Mouse (Mus musculus): ENCODE results near the gene Fyn. TPM values are rescaled to one million over a fixed set of nuclear protein-coding genes. Genes with fewer than 3 reads are reported as not detected.

The Fyn gene
- polyA plus RNA-seq, 1 experiment from 2014 or later = 15.1 TPM

DNA sequence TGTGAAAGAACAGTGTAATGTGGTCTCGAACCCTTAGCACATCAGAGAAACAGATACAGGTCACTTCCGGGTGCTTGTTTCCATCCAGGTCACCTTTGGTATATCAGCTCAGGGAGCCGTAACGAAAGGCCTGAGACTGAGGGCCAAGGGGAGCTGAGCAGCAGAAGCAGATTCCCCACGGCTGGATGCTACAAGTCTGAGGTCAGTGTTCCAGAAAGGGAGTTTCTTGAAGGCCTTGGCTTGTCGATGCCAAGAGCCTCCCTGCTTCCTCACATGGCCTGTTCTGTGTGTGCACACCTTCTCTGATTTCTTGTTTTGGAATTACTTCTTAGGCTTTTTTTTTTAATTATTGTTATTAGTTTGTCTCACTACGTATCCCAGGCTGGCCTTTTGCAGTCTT, 99.2 kb downstream of the Fyn start:
- Histone ChIP-seq H3K4me1 (peaks cover 22% of the 10 kb centered on the region; the same call in 1 of the 2 replicates), H3K4me3 (no peak overlapping the region), H3K27ac (no peak overlapping the region), H3K36me3 (no peaks in the 10 kb centered on the region), H3K9me3 (replicated peaks) (no peaks in the 10 kb centered on the region), H3K9ac (no peak overlapping the region), H3K27me3 (replicated peaks) (no peaks in the 10 kb centered on the region), H3K4me2 (no peak overlapping the region)
- ATAC-seq = no peak
- WGBS (ENCODE audit: insufficient replicate concordance) = 78% methylated on average over 7 of the region's 7 CpGs

DNA sequence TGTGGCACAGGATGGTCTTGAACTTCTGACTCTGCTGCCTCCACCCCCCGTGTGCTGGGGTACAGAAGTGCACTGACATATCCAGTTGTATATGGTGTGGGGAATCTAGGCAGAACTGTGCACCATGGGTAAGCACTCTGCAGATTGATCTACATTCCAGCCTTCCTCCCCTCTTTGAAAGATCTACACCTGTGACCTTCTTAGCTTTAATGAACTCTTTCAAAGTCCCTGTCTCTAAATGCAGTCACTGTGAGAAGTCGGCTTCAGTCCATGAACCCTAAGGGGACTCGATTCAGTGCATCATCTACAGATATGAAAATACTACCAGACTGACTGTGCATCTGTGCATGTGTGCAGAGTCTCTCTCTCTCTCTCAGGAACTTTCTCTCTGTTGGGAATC, 99.9 kb downstream of the Fyn start:
- no peak overlapping the region for H3K9ac ChIP-seq
- H3K27me3 ChIP-seq (replicated peaks) = no peaks in the 10 kb centered on the region
- peaks cover 21% of the 10 kb centered on the region; the same call in 1 of the 2 replicates for H3K4me1 ChIP-seq
- no peak for ATAC-seq
- H3K4me2 ChIP-seq = no peak overlapping the region
- no peak overlapping the region for H3K4me3 ChIP-seq
- H3K9me3 ChIP-seq (replicated peaks) = no peaks in the 10 kb centered on the region
- H3K36me3 ChIP-seq = no peaks in the 10 kb centered on the region
- 77% methylated on average over 3 of the region's 3 CpGs for WGBS (ENCODE audit: insufficient replicate concordance)
- no peak overlapping the region for H3K27ac ChIP-seq

DNA sequence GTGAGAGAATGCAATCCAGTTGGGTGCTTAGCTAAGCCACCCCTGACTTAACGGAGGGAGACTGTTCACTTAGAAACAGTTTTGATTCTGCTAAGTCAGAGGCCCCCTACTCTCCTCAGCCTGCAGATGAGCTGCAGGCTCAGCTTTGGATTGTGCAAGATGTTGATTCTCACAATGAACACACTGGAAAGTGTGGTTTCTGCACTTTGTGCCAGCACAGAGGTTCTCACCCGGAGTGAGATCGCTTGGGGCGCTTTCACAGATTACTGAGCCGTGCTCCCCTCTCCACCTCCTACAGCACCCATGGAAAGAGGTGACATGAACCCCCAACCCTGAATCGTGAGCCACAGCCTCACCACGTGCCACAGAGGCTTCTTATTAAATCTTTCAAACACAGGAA, 100.7 kb downstream of the Fyn start:
- no peak overlapping the region for H3K27ac ChIP-seq
- ATAC-seq = no peak

DNA sequence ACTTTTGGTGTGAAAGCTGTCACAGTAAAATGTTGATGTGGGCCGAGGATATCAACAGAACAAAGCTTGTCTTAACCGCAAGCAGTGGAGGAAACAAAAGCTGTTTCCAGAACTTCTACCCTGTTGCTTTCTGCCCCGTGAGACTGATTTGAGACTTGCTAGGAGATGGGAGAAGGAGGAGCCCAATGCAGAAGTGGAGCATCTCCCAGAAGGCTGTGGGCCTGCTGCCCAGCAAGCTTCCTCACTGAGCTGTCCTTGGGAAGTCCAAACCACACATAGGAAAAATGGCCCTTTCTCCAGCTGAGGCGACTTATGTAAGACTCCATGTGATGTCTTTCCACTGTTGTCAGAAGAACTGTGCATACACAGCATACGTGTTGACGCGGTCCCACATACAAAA, 101.7 kb downstream of the Fyn start:
- no peak for ATAC-seq
- Histone ChIP-seq H3K4me2 (no peak overlapping the region), H3K4me3 (no peak overlapping the region), H3K9ac (no peak overlapping the region), H3K27ac (no peak overlapping the region), H3K36me3 (no peaks in the 10 kb centered on the region), H3K4me1 (peaks cover 21% of the 10 kb centered on the region; the same call in 1 of the 2 replicates), H3K9me3 (replicated peaks) (no peaks in the 10 kb centered on the region), H3K27me3 (replicated peaks) (no peaks in the 10 kb centered on the region)
- WGBS (ENCODE audit: insufficient replicate concordance) = 73% methylated on average over 7 of the region's 7 CpGs

More for the DNA sequence above, 100.7 kb downstream of the Fyn start:
- Histone ChIP-seq H3K9me3 (replicated peaks) (no peaks in the 10 kb centered on the region), H3K4me2 (no peak overlapping the region), H3K9ac (no peak overlapping the region), H3K4me1 (peaks cover 21% of the 10 kb centered on the region; the same call in 1 of the 2 replicates), H3K36me3 (no peaks in the 10 kb centered on the region), H3K4me3 (no peak overlapping the region), H3K27me3 (replicated peaks) (no peaks in the 10 kb centered on the region)
- 73% methylated on average over 7 of the region's 7 CpGs for WGBS (ENCODE audit: insufficient replicate concordance)

DNA sequence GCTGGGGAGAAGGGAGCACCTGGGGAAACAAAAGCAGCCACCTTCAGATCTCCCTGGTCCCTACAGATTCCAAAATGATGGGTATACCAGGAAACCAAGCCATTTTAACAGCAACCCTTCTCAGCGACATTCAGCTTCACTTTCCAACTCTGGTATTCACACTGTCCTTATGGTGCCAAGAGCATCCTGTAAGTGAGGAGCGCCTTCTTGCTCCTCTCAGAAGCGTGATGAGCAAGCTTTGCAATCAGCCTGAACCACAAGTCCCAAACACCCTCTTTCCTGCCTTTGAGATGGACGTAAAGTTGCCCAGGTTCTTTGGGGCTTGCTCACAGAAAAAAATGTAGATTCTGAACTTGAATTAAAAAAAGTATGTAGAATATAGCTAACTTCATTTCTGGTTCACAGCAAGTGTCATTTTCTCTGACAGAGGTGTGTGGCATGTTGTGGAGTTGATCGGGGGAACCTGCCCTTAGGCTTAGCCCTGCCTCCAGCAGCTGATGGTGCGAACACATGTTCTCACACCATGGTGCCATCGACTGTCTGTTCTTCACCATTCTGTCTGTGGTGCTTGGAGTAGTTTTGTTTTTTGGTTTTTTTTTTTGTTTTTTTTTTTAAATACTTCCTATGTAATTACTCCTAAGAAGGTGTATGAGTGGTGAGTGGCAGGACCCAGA, 102.5 kb downstream of the Fyn start:
- no peak overlapping the region for H3K4me3 ChIP-seq
- 80% methylated on average over 7 of the region's 7 CpGs for WGBS (ENCODE audit: insufficient replicate concordance)

DNA sequence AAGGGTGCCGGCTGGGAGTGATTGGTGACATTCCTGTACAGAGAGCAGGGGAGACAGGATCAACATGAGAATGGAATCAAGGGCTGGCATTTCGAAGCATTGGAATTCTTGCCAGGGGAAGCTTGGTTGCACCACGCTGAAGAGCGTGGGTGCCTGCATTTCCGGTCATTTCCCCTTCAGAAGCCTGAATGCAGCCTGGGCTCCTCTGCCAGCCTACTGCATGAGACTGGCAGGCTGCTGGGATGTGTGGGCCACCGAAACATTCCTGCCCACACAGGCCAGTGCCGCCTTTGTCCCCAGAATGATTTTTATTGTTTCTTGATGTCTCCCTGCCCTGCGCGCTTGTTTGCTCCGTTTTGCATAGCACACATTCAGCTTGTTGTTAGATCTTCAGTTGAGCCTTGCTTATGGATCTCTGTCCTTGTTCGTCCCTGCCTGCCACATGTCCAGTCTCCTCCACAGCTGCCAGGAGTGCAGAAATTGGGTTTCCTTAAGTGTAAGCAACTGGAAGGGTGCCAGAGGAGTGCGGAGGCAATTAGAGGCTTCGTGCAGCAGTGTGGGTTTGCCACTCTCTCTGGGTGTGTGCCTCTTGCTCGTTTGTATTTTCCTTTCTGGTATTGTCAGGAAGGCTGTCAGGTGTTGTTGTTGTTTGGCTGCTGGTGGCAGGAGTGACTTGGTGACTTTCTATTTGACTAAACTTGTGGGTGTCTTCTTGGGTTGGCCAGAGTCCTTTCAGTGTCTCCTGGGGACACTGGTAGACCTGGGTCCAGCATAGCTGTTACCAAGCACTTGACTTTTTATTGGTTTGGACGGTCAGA, 103.3 kb downstream of the Fyn start:
- Histone ChIP-seq H3K4me1 (peaks cover 21% of the 10 kb centered on the region; the same call in 1 of the 2 replicates), H3K27ac (no peak overlapping the region), H3K9ac (no peak overlapping the region), H3K4me3 (no peak overlapping the region), H3K36me3 (no peaks in the 10 kb centered on the region), H3K9me3 (replicated peaks) (no peaks in the 10 kb centered on the region), H3K27me3 (replicated peaks) (no peaks in the 10 kb centered on the region), H3K4me2 (no peak overlapping the region)
- no peak for ATAC-seq
- WGBS (ENCODE audit: insufficient replicate concordance) = 77% methylated on average over 15 of the region's 15 CpGs

More for the DNA sequence above, 102.5 kb downstream of the Fyn start:
- Histone ChIP-seq H3K4me2 (no peak overlapping the region), H3K4me1 (peaks cover 21% of the 10 kb centered on the region; the same call in 1 of the 2 replicates), H3K36me3 (no peaks in the 10 kb centered on the region), H3K9ac (no peak overlapping the region), H3K9me3 (replicated peaks) (no peaks in the 10 kb centered on the region), H3K27me3 (replicated peaks) (no peaks in the 10 kb centered on the region), H3K27ac (no peak overlapping the region)
- ATAC-seq = no peak

DNA sequence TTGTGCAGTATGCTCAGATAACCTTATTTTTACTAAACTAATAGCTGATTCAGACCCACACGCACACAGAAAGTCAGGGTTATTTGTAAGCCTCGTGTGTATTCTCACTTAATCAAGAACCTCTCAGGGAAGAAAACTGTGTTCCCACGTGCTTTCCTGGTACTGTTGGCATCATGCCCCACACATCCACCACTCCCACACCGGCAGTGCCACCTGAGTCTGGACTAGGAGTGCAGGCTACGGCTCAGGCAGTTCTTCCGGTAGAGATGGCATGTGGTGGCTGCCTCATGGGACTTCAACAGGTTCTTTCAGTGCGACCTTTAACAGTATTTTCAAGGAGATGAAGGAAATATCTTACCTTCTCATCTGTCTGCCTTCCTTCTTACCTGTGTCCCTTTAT, 104.3 kb downstream of the Fyn start:
- peaks cover 21% of the 10 kb centered on the region; the same call in 1 of the 2 replicates for H3K4me1 ChIP-seq
- no peaks in the 10 kb centered on the region for H3K27me3 ChIP-seq (replicated peaks)
- H3K9me3 ChIP-seq (replicated peaks) = no peaks in the 10 kb centered on the region
- no peak overlapping the region for H3K4me3 ChIP-seq
- no peaks in the 10 kb centered on the region for H3K36me3 ChIP-seq
- no peak overlapping the region for H3K4me2 ChIP-seq
- 78% methylated on average over 7 of the region's 7 CpGs for WGBS (ENCODE audit: insufficient replicate concordance)
- H3K27ac ChIP-seq = no peak overlapping the region
- H3K9ac ChIP-seq = no peak overlapping the region
- no peak for ATAC-seq

DNA sequence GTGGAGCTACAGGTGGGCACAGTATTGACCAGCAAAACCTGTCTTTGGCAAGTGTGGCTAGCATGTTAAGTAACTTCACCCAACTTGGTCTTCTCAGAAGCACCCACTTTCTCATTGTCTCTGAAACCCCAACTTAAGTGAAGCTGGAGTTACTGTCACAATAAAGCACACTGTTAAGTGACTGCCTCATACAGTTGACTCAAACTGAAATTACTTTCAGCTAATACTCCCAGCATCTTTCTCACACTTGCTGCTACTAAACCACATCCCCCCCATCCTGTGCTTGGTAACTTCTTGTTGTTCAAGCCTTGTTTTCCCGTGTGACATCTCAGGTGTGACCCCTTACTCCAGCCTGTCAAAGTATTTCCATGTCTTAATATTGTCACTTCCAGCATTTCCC, 110.7 kb downstream of the Fyn start:
- no peaks in the 10 kb centered on the region; the same call in 1 of the 2 replicates for H3K4me1 ChIP-seq
- no peak for ATAC-seq
- peaks cover 9% of the 10 kb centered on the region for H3K36me3 ChIP-seq
- no peaks in the 10 kb centered on the region for H3K27me3 ChIP-seq (replicated peaks)
- no peak overlapping the region for H3K27ac ChIP-seq
- H3K9me3 ChIP-seq (replicated peaks) = no peaks in the 10 kb centered on the region
- H3K4me3 ChIP-seq = no peak overlapping the region
- H3K4me2 ChIP-seq = no peak overlapping the region
- WGBS (ENCODE audit: insufficient replicate concordance) = 61% methylated on average over 1 of the region's 1 CpGs
- no peak overlapping the region for H3K9ac ChIP-seq

DNA sequence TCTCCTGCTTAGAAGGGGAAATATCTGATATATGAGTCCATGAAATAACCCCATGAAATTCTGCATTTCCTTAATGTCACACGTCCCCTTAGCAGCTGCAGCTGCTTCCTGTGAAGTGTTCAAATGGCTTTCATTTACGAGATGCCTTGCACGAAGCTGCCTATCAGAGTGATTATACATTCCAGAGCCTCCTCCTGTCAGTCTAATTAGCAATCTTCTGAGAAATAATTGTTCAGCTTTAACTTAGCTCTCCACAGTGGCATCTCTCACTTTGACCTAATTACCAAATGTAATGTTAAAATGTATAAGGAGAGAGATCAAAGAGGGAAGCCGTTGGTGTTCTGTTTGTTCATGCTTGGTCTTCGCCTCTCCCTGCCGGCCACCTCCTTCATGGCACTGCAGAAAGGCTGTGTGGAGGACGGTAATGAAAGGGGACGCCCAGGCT, 115.7 kb downstream of the Fyn start:
- WGBS (ENCODE audit: insufficient replicate concordance) = 59% methylated on average over 8 of the region's 8 CpGs
- H3K4me3 ChIP-seq = no peak overlapping the region
- ATAC-seq = no peak
- H3K27me3 ChIP-seq (replicated peaks) = no peaks in the 10 kb centered on the region
- H3K9me3 ChIP-seq (replicated peaks) = no peaks in the 10 kb centered on the region
- no peak overlapping the region for H3K27ac ChIP-seq
- peaks cover 33% of the 10 kb centered on the region for H3K4me1 ChIP-seq
- no peak overlapping the region for H3K4me2 ChIP-seq
- peaks cover 9% of the 10 kb centered on the region for H3K36me3 ChIP-seq
- H3K9ac ChIP-seq = no peak overlapping the region

DNA sequence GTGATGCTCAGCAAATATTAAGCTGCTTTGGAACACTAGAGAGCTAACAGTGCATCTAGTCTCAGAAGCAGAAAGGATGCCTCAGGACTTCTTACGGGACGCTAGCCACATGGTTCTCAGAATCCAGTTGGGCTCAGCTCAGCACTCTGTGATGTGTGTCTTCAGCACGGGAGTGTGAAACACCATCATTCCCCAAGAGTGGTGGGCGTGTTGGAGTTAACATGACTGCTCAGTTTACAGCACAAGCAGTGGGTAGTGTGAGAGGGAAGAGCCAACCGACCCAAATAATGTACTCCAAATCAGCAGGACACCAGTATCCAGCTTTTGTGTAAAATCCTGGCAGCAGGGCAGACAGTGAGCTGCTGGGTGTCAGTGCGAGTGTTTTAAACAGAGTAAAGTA, 116.2 kb downstream of the Fyn start:
- Histone ChIP-seq H3K27ac (no peak overlapping the region), H3K36me3 (peaks cover 9% of the 10 kb centered on the region), H3K9me3 (replicated peaks) (no peaks in the 10 kb centered on the region), H3K27me3 (replicated peaks) (no peaks in the 10 kb centered on the region), H3K4me2 (no peak overlapping the region), H3K9ac (no peak overlapping the region), H3K4me1 (peaks cover 33% of the 10 kb centered on the region), H3K4me3 (no peak overlapping the region)
- no peak for ATAC-seq
- 68% methylated on average over 6 of the region's 6 CpGs for WGBS (ENCODE audit: insufficient replicate concordance)

DNA sequence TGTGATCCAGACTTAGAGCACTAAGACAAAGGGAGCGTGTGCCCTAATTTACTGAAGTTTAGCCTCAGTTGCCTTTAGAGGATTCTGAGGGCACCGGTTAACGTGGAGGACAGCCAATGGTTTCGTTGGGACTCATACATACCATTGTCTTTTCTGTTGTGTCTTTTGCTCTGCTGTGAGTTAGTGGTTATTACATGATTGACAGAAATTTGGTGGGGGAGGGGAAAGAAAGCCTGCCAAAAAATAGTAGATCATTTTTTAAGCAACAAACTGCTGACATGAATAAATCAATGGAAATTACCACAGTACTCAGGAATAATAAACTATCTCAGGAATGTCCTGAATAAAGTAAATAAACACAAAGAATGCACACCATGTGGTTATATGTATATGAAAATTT, 117.3 kb downstream of the Fyn start:
- Histone ChIP-seq H3K27ac (no peak overlapping the region), H3K27me3 (replicated peaks) (no peaks in the 10 kb centered on the region), H3K4me3 (no peak overlapping the region), H3K4me1 (peaks cover 33% of the 10 kb centered on the region), H3K9ac (no peak overlapping the region), H3K36me3 (peaks cover 9% of the 10 kb centered on the region), H3K9me3 (replicated peaks) (no peaks in the 10 kb centered on the region), H3K4me2 (no peak overlapping the region)
- 79% methylated on average over 4 of the region's 4 CpGs for WGBS (ENCODE audit: insufficient replicate concordance)
- no peak for ATAC-seq
